Mouse (Mus musculus) testis, adult 2 months (tissue): ENCODE data around the gene Tbc1d10a. TPM values are rescaled to one million over a fixed set of nuclear protein-coding genes. Genes with fewer than 3 reads are reported as not detected.

ENCODE experiments used
- H3K27ac ChIP-seq: fragments of 200-500 bp; 2 replicates; pipeline ENCODE4 v1.5.1; 2012; ENCODE audit warnings: low read depth, low read length; ENCODE audit not compliant: control insufficient read depth, insufficient read depth
- H3K27me3 ChIP-seq: fragments of 200-500 bp; 2 replicates; pipeline ENCODE4 v1.6.1; 2012; ENCODE audit warnings: mild to moderate bottlenecking, low read length, moderate library complexity; ENCODE audit not compliant: control insufficient read depth, insufficient read depth
- H3K36me3 ChIP-seq: fragments of 200-500 bp; 2 replicates; pipeline ENCODE4 v1.6.1; 2012; ENCODE audit warnings: mild to moderate bottlenecking, low read length; ENCODE audit not compliant: control insufficient read depth, insufficient read depth
- H3K4me1 ChIP-seq: fragments of 200-500 bp; 2 replicates; pipeline ENCODE4 v1.6.1; 2012; ENCODE audit warnings: low read length; ENCODE audit not compliant: control insufficient read depth, insufficient read depth
- H3K4me3 ChIP-seq: fragments of 200-500 bp; 2 replicates; pipeline ENCODE4 v1.5.1; 2012; ENCODE audit warnings: low read depth, mild to moderate bottlenecking, low read length, moderate library complexity, mixed read lengths; ENCODE audit not compliant: control insufficient read depth
- CTCF ChIP-seq: fragments of 200-500 bp; IDR thresholded peaks from 2 replicates; pipeline ENCODE4 v1.5.1; 2012; ENCODE audit warnings: low read depth, mild to moderate bottlenecking, inconsistent platforms, low read length, moderate library complexity; ENCODE audit not compliant: control insufficient read depth, insufficient read depth, insufficient replicate concordance
- POLR2A ChIP-seq: fragments of 200-500 bp; IDR thresholded peaks from 2 replicates; pipeline ENCODE4 v1.6.1; 2012; ENCODE audit warnings: low read depth, mild to moderate bottlenecking, inconsistent platforms, low read length, moderate library complexity; ENCODE audit not compliant: control insufficient read depth
- polyA plus RNA-seq: library from polyadenylated mRNA; depleted of rRNA; stranded (reverse); fragments of >200 nt; gene quantifications from 2 replicates; pipeline ENCODE4 v1.2.3, GENCODE M21; 2012

Tbc1d10a gene
- polyA plus RNA-seq, 1 experiment: 40.6 TPM

DNA sequence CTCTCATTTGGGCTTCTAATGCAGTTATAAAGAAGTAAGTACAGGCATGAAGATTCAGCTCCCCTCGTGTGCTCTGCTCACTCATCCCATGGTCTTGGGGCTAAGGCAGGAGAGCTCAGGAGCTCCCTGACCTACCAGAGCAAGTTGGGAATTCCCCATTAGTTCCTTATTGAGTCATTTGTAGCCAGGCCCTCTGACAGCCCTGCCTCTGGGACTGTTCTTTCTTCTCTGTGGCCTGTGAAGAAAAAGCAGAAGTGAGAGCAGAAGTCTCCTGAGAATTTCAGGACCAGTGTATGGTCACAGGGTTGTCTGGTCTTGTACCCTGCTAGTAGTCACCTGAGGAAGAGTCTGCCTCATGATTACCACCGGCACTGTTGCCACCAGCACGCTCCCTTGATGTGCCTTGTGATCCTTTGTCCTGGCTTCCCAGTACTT lies 9.0 kb downstream of the Tbc1d10a start:
- Histone ChIP-seq H3K4me1 (peaks cover 2% of the 10 kb centered on the region), H3K27me3 (no peaks in the 10 kb centered on the region), H3K4me3 (no peak overlapping the region), H3K27ac (no peak overlapping the region), H3K36me3 (0 out of 2 replicates have a peak, but pooled peaks cover 2% of the 10 kb centered on the region)
- TF ChIP-seq POLR2A (no peak), CTCF (no peak)

DNA sequence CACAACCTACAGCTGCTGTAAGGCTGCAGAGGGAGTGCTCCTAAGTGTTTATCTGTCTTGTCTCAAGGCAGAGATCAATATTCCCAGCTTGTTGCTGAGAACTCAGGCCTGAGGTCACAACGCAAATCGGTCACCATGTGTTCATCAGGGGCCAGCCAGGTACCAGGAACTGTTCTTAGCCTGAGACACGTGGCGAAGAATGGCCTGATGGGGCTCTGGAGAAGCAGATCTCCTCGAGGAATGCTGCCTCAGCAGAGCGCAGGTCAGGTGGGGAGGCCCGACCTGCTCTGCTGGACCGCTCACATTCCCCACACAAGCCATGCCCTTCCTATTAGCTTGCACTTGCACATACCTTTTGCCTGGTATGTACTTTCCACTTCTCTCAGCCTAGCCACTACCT lies 10.0 kb downstream of the Tbc1d10a start:
- H3K27me3 ChIP-seq: no peaks in the 10 kb centered on the region
- H3K36me3 ChIP-seq: 0 out of 2 replicates have a peak, but pooled peaks cover 2% of the 10 kb centered on the region
- no peaks in the 10 kb centered on the region; the same call in 1 of the 2 replicates for H3K4me1 ChIP-seq
- TF ChIP-seq CTCF (no peak), POLR2A (no peak)
- no peak overlapping the region for H3K4me3 ChIP-seq
- no peak overlapping the region for H3K27ac ChIP-seq

DNA sequence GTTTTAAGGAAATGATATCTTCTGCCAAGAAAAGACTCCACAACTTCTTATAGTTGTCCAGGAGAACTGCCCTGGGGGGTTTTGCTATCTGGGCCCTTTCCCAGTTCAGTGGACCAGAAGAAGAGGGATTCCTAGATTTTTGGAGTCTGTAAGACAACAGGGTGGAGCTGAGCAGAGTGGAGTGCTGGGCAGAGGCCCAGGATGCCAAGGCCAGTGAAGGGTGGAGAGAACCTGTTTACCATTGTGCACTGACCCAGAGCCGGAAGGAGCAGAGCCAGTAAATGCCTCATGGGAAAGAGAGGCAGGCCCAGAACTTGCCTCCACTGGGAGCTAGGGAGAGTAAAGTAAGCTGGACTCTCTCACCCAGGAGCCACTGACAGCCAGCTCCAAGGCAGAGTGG lies 11.1 kb downstream of the Tbc1d10a start:
- Histone ChIP-seq H3K4me3 (no peak overlapping the region), H3K27ac (no peak overlapping the region), H3K4me1 (no peaks in the 10 kb centered on the region; the same call in 1 of the 2 replicates), H3K27me3 (no peaks in the 10 kb centered on the region), H3K36me3 (0 out of 2 replicates have a peak, but pooled peaks cover 2% of the 10 kb centered on the region)
- TF ChIP-seq POLR2A (no peak), CTCF (no peak)

DNA sequence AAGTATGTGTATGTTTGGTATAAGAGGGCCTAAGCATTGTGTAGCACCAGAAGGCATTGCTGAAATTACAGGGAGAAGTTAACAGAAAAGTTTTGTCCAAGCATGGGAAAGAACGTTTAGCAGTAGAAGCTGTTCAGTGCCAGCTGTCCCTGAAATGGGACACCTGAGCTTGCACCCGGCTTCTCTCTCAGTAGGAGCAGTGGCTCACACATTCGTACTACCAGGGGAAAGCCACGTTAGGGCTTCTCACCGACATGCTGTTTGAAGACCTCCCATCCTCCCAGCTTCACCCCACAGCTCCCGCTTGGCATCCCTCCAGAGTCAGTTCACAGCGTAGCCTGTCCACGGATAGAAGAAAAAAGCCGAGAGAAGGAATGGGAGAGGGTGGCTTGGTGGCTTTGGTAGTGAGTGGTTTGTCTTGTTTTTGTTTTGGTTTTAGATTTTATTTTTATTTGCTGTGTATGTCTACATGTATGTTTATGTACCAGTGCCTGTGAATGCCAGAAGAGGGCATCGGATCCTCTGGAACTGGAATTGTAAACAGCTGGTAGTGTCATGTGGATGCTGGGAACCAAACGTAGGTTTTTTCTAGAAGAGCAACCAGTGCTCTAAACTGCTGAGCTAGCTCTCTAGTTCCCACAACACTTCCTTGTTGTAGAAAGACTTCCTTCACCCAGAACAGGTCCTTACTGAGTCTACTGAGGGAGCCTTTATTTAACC lies 15.6 kb downstream of the Tbc1d10a start:
- TF ChIP-seq POLR2A (no peak), CTCF (no peak)
- H3K4me3 ChIP-seq: no peak overlapping the region

DNA sequence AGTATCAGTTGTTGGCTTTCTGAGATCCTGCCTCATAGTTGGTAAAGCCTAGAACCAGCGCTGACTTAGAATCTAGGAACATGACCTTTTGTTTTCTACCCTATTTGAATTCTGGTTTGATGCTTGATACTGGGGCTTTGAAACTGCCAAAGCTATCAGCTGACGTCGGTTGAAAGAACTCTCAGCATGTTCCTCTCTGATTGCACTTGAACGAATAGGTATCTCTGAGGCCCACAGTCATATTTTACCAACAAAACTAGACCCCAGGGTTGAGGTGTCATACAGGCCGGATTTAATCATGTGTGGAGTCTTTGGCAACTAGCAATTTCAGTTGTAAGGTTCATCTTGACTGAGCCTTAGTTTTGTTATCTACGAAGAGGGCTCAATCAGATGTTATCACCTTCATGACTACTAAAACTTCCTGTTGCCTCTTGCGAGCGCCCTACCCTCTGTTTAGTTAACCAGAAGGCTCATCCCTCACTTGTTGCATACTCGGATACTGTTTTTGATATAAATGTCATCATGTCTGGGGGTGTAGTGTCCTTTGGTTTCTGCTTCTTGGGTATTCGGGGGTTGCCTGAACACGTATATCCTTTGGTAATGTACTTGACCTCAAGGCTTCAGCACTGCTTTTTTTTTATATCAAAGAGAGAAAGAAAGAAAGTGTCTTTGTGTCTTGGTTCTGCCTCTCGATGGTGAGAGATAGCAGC lies 16.6 kb downstream of the Tbc1d10a start:
- Histone ChIP-seq H3K4me3 (no peak overlapping the region), H3K27me3 (no peaks in the 10 kb centered on the region), H3K36me3 (peaks cover 6% of the 10 kb centered on the region), H3K27ac (peak overlapping the region; percentile 67), H3K4me1 (no peaks in the 10 kb centered on the region; the same call in 1 of the 2 replicates)
- TF ChIP-seq CTCF: no peak
- TF ChIP-seq POLR2A: no peak

More for the DNA sequence above, 15.6 kb downstream of the Tbc1d10a start:
- Histone ChIP-seq H3K27me3 (no peaks in the 10 kb centered on the region), H3K36me3 (peaks cover 4% of the 10 kb centered on the region; the same call in 1 of the 2 replicates), H3K4me1 (no peaks in the 10 kb centered on the region; the same call in 1 of the 2 replicates), H3K27ac (peak overlapping the region; percentile 7)

DNA sequence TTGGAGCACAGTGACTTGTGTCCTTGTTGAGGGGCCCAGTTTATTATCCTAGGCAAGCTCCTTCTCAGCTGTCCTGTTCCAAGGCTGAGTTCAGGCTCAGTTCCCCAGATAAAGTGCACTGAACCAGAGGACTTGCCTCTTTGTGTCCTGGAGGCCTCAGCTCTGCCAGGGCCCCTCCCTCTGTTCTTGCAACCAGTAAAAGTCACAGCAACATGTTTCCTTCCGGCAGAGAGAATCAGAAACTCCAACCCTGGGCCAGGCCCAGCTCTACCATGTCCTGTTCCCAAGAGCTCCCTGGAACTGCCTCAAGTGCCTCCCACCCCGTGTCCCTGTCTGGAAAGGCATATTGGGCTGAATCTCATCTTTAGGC lies 17.1 kb downstream of the Tbc1d10a start:
- Histone ChIP-seq H3K4me3 (no peak overlapping the region), H3K36me3 (peaks cover 6% of the 10 kb centered on the region), H3K27me3 (no peaks in the 10 kb centered on the region), H3K4me1 (no peaks in the 10 kb centered on the region; the same call in 1 of the 2 replicates), H3K27ac (peak overlapping the region; percentile 67)
- TF ChIP-seq CTCF (no peak), POLR2A (no peak)

DNA sequence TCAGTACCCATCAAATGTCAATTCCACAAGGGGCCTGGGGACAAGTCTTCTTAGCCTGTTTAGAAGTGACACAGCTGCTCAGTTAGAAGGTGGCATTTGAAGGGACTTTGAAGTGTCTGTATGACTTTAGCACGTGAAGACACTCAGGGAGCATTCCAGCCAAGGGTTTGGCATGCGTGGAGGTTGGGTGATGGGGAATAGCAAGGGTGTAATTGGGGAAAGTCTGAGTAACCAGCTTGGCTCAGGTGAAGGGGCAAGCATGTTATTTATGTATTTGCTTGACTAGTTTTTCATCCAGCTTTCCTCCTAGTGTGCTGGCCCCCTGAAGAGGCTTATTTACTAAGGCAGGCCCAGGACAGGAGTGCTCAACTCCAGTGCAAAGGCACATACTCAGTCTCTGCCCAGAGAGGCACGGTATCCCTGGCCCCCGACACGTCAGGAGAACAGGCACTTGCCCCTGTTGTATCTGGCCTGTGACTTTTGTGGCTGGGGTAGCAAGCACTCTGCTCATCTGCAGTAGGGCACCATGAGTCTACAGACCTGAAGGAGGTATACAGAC lies 18.6 kb downstream of the Tbc1d10a start:
- Histone ChIP-seq H3K27me3 (no peaks in the 10 kb centered on the region), H3K36me3 (peaks cover 6% of the 10 kb centered on the region), H3K4me3 (no peak overlapping the region), H3K4me1 (no peaks in the 10 kb centered on the region; the same call in 1 of the 2 replicates), H3K27ac (no peak overlapping the region)
- TF ChIP-seq CTCF: no peak
- TF ChIP-seq POLR2A: no peak
